Mouse (Mus musculus): Measurements from ENCODE around the gene 4930412O13Rik.

Gene 4930412O13Rik

DNA sequence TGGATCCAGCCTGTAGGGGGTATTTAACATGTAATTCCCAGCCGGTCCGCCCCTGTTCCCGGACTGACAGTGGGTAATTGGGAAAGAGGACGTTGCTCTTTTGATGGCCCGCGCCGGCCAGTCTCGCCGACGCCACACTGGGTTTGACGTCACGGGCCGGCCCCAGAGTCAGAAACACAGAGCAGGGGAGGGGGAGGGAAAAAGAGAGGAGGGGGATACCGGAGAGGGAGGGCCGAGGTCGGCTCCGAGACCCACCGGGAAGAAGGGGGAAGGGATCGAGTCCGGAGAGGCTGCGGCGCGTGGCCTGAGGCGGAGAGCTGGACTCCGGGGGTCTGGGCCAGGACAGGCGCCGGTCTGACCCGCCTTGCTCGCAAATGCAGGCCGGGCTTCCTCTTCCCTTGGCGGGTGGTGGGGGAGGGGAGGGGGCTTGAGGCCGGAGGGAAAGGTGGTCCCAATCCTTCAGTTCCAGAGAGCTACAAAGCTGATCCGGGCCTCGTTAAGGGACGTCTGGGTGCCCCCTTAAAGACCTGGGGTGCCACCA is at the start of gene 4930412O13Rik:
TSS of gene 4930412O13Rik (plus strand) at position 202 of the 541 bp plus-strand sequence.
- DNase-seq = no peak

DNA sequence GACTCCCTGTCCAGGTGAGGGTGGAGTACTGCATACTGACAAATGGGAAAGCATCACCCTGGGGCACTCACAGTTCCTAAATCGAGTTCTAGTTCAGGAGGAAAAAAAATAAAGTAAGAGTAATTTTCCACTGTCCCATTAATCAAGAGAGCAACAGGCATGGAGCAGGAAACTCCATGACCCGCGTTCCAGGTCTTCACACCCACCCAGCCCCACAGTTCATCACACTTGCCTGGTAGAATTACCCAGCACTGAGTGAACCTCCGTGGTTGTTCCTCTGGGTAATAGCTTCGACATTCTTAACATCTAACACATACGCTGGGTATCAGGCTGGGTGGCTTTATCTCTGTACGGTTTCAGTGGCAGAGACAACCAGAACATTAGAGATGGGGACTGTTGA is 47.3 kb upstream of the 4930412O13Rik start:
- DNase-seq = no peak

DNA sequence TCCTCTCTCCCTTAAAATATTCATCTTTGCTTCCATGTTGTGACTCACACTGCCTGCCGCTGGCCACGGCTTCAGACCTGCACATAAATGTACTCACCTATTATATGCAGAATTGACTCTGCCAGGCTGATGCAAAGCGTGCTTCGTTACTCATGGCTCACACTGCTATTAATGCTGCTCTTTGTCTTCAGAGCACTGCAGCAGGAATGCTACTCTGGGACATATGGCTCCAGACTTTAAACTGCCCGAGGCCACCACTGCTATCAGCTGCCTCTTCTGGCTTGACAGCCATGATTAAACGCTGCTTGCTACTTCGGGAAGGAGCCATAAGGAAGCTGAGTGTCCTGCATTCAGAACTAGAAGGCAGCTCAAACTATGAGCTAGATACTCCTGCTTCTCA is 45.9 kb upstream of the 4930412O13Rik start:
- DNase-seq = no peak

DNA sequence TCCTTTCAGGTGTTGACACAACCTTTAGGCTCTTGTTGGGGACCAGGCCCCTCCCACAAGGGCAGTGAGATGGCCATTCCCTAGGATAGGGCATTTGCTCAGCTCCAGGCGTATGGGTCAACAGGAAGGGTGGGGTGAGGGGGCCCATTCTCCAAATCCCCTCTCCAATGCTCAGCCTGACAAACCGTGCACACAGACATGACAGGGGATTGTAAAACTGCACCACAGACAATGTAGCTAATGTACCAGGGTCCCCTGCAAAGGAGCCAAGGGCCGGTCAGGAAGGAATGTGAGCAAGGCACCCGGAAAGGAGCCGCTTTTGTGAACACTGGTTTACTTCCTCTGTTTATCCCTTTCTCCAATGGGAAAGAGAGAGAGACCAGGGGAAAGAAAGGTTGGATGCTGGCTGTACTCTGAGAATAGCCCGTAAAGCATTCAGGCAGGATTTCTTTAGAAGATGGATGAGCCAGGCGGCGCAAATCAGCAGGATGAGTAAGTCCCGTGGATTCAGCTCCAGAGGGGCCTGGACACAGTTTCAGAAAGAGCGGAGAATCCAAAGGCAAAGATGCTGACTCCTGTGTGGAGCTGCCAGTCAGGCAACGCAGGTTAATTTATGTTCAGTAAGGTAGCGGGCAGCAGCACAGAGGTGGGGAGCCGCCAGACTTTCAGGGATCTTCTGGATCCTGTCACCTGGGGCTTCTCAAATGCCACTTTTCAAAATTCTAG is 28.0 kb upstream of the 4930412O13Rik start:
- no peak for DNase-seq

DNA sequence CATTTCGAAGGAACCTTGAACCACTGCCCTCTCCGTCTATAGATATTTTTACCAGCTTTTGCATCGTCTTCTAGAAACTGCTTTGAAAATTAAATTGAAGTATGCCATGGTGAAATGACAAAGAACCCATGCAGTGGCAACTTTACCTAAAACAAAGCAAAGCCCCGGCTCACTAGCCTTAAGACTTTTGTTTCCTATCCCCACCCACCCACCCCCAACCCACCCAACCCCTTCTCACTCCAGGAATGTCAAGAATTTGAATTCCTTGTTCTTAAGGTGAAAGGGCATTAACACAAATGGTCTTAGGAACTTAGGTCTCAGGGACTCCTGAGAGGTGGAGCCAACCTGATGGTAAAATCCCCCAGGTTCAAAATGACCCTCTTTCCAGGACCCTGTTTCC is 25.2 kb upstream of the 4930412O13Rik start:
- DNase-seq = no peak

DNA sequence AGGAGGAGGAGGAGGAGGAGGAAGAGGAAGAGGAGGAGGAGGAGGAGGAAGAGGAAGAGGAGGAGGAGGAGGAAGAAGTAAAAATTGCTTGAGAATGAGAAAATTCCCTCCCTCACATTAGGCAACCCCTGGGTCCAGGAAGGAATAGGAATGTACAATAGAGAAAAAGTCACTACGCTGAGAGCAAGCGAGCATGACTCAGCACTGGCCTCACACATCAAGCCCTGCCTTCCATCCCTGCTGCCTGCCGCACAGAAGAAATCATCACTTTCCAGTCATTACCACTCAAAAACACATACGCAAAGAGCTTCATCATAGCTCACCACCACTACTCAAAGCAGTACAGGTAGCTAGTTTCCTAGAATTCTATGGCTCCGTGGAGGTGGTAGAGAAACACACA is 20.4 kb upstream of the 4930412O13Rik start:
- no peak for DNase-seq

DNA sequence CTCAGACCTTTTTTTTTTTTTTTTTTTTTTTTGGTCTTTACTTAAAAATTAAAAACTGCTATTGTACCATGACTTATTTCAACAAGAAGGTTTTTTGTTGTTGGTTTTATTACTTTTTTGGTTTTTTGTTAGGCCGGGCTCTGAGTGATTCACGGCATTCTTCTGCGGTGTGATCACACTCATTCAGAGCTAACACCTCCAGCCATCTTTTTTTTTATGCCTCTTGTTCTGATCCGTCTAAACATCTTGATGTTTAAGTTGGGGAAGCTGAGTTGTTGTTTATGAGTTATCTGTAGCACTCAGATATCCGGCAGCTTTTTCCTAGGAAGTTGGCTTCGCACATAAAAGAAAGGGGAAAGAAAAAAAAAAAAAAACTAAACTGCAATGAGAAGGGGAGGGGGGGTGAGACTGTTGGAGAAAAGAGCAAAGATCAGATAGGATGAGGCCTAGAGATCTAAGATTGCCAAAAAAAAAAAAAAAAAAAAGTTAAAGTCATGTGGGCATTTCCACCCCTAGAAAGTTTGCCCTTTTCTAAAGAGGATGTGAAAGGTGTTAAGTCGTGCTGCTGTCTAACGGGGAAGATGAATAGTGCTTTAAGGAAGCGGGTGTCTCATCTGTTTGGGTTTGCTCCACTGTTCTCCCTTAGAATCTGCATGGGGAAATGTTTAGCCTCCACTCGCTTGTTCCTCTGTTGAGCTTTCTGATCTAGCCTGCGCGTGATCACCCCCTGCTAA is 13.8 kb upstream of the 4930412O13Rik start:
- DNase-seq = no peak

DNA sequence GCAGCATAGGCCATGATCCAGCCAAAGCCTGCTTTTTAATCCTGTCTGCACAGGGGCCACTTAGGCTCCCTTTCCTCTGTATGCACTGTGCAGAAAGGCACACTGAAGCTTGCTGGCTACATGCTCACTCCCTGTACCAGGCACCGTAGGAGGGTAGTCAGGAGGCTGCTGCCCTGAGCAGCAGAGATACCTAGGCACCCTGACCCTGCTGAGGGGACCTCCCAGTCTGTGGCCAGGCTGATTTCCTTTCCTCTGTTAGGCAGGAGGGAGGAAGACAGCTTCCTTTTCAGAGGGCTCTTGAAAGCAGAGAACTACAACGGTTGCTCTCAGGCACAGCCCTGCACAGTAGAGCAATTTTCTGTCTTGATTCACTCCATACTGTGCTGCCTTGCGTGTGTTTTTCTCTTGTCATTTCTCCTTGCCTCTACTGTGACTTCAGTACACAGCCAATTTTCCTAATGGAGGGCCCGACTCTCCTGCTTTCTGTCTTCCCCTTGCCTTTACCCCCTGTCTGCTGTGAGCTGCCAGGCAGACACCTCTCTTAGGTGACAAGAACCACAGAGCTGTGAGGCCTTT is 9.8 kb upstream of the 4930412O13Rik start:
- no peak for DNase-seq

DNA sequence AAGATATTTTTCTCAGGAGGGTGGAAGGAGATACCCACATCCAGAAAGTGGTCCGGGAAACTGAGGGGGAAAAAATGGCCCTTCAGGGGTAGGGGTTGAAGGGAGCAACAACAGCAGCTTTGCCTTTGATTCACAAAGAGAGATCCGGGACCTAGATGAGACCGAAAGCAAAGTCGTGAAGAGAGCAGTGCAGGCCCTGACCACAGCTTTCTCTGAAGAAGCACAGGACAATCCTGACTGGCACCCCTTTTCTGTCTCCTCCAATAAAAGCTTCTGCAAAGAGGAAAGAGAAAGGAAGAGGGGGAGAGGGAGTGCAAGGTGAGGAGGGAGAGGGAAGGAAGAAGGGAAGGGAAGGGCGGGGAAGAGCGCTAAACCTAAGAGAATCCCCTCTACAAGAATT is 9.3 kb upstream of the 4930412O13Rik start:
- DNase-seq = no peak

DNA sequence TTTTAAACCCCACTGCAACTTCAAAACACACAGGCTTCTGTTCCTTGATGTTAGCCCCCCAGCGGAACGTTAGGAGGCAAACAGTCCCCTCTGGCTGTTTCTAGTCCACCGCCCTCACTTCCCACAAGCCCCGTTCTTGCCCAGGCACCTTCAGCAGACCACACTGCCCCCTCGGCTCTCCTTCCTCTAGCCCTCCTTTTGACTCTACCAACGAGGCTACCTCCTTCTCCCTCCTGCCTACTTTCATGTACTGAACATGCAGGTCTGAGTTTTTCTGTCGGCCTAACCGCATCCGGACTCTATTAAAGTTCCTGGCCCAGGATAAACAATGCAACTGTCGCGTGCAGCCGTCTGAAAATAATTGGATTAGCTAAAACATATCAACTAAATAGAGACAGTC is 8.4 kb upstream of the 4930412O13Rik start:
- no peak for DNase-seq

DNA sequence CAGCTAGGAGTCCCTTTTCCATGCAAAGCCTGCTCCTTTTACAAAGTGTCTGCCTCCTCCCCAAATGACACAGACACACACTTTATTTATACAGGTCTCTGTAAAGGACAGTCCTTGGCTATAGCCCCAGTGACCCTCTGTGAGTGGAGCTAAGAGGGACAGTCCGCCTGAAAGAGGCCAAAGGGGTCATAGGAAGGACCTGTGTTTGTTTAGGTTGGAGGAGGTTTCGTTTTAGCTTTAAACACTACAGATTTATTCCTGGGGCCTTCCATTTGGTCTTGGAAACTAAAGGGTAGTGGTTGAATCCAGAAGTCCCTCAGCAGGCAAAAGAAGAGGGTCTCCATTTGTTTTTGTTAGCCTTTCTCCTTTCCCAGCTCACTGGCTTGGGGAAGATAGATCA is 7.3 kb upstream of the 4930412O13Rik start:
- DNase-seq = no peak

DNA sequence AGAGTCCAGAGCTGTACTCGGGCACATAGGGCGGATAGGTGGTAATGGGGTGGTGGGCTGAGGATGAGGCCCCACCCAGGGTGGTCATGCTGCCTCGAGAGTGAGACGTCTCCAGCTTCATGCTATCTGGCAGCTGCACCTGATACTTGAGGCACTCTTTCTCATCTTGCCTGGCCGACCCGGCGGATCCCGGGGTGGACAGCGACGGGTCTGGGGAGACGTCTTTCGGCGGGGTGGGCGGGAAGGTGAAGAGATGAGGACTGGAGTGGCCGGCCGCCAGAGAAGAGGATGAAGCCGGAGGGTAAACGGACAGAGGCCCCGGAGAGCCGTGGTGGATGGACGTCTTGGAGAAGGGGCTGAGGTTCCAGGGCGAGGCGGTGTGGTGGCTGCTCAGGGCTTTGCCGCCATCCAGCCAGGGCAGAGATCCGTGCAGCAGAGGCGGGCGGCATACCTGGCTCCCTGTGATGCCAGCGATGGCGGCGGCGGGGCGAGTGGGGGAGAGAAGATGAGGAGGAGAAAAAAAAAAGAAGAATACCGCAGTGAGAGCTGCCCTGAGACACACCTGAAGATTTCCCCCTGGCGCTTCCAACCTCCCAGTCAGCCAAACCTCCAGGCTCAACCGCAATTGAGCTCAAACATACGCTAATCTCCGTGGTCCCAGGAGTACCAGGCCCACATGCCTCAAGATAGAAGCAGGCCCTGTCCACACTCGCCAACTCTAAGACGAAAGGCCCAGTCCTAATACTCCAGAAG is 6.4 kb upstream of the 4930412O13Rik start:
- DNase-seq = no peak

DNA sequence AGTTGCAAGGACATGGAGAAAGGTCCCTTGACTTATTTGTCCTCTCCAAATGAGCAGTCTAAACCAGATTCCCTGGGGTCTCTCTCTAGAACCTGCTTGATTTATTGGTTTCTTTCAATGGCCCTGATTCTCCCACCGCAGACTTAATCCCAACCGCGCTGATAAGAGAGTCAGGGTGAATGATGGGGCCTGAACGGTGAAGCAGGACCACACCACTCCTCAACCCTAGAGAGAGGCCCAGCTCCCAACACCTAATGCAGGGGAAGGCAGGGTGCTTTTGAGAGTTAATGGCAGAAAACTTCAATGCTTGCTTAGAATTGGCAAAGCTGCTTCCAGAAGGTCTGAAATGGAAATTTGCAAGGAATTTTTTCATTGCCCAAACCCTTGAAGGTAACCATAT is 5.8 kb upstream of the 4930412O13Rik start:
- DNase-seq = no peak

DNA sequence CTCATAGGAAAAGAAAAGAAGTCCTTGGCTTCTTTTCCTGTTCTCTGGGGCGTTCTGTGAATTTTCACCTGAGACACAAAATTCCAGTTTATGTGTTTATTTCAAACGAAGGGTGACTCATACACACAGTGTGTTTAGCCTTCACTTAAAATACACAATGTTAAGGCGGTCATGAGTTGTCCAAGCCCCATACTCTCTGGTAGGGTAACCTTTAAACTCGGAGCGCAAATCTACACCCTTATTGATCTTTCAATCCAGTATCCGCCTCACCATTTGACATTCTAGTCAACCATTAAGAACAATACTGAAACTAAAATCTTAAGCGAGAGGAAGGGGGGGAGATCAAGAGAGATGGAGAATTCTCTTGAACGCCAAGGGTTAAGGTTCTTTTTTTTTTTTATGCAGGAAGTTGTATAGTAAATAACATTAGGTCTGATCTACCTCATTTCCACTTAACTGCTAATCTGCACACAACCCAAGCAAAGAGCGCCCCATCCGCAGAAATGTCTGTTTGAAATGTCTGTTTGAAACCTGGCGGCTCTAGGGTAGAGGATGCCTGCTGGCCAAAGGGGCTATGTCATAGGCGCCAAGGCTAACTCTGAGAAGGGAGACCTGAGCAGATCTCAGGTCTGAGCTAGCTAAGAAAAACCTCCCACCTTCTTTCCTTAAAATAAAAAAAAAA is 5.2 kb upstream of the 4930412O13Rik start:
- no peak for DNase-seq

DNA sequence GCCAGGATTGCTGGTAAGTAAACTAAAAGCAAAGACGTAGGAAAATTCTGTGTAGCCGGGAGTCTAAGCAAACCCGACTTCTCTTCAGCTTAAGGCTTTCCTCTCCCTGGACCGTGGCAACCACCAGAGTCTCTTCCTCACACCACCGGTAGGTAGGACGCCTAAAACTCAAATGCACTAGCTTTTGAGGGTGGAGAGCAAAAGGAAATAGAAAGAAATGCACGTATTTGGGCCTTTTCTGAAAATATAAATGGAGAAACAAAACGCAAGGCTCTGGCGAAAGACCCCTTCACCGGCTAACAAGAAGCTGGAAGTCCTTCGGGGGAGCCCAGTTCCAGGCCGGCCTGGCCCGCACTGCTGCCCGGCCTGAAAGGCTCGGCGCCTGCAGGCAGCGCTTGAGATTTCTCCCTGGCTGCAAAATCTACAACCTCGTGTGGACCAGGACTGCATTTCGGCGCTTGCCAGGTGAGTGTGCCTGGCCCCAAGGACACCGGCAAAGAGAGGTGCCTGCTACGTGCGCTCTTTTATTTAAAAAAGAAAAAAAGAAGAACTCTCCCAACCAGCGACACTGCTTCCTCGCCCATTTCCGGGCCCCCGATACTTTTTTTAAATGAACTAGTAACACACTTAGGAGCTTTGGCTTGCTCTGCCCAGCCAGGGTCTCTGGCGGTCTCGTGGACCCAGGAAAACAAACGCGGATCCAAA is 4.3 kb upstream of the 4930412O13Rik start:
- peak; percentile 29 for DNase-seq

DNA sequence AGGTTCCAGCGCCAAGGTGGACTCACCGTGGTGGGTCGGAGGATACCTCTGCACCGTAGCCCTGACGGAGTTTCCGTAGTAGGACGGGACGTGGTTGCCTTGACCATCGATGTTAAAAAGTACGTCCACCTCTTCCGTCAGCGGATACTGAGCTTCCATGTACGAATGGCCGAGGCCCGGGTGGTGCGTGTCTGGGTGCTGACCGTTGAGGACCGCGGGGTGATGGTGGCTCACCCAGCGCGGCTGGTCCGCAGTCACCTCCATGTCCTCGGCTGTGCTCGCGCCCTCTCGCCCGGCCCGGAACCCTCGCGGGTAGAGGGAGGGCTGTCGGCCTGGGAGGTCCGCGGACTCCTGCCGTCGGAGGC is 3.7 kb upstream of the 4930412O13Rik start:
- DNase-seq = peak; percentile 36

DNA sequence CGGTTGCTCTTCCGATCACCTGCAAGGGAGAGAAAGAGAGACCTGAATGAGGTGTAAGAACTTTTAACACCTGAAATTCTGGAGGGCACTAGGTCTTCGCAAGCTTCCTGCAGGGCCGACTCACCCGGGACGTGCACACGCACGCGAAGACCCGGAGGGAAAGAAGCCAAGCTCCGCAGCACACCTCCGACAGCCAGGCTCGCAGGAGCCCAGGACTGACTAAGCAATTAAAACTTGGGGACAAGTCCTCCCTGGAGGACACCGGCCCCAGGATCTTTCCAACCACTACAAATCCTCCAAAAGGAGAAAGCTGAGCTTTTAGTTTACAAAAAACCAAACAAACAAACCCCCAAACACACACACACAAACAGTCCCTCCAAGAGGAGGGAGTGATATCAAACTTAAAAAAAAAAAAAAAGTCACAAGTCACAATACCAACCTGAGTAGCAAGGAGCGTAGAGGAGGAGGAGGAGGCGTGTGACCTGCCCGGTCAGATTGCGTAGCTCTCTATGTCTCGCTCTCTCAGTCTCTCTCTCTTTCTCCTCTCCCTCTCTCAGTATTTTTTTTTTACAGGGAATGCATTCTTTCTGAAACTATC is 3.0 kb upstream of the 4930412O13Rik start:
- DNase-seq = peak; percentile 36

DNA sequence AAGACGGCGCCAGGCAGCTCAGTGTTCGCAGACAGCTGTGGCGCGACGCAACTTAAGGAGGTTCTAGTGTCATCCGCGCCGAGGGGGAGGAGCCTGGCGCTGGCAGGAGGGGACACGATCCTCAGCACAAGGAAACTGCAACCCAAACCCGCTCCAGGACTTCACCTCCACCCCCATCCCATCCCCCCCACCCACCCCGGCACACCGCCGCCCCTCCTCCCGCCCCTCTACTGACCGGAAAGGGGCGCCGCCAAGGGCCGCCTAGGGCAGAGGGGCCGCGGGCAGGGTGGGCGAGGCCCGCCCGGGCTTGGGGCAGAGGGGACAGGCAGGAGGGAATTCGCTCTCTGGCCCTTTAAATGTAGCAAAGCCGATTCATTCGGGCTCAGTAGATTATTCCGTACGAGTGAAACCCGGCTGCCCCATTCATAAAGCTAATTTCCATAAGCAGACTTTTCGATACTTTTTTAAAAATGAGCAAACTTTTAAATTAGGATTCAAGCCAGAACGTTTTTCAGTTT is 2.4 kb upstream of the 4930412O13Rik start:
- DNase-seq = peak; percentile 62

DNA sequence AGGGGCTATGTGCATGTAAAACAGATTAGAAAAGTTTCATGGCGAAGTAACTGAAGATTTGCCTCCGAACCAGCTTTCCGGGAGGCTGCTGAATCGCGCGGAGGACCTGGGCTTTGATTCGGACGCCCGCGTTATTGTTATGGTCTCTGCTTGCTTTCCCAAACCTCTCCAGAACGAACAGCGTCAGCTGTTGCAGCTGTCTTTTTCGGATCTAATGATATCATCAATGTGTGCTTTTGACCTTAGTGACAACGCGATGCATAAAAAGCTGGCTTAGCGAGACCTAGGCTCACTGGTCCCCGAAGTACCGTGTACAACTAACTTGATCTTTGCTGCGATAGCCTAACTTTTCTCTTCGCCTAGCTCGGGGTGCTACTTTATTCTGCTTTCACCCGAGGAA is 2.0 kb upstream of the 4930412O13Rik start:
- no peak for DNase-seq

DNA sequence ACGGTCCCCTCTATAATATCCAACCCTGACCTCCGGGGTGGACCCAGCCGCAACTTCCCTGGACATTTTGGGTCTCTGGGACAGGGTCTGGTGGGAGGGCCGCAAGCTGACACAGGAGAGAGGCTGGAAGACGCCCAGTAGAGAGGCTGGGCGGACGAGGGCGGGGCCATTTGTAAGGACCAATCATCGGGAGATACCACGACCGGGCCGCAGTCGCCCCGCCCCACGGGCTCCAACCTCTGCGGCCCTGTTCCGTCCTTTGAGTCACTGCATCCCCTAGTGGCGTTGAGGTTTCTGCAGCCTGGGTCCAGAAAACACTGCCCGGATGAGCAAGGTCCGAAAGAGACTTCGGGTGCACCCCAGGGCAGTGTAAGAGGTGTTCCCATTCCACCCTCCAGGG is 1.6 kb upstream of the 4930412O13Rik start:
- peak; percentile 85 for DNase-seq

DNA sequence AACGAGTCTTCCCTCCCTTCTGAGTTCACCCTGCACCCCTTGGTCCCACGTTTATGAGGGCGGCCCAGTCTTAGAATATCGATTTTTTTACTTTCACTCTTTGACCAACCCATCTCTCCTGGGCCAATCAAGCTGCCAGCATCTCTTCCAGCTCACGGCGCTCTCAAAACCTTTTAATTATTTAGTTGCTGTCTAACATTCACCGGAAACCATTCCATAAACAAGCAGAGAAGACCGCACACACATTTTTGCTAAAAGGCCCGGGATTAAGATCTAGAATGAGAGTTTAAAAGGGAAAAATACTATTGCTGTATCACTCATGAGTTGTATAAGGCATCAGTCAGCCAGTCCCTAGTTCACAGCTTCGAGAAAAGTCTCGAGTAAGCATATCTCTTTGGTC is 781 bp upstream of the 4930412O13Rik start:
- DNase-seq = no peak
